Mouse (Mus musculus) gastrocnemius, postnatal 25 days (tissue): ENCODE results near the gene Tmem63a. TPM values are rescaled to one million over a fixed set of nuclear protein-coding genes. Genes with fewer than 3 reads are reported as not detected.
"Not testable (repeated sequence)": the region's sequence is repeated elsewhere in the genome, so short reads cannot be mapped to it uniquely, and the experiment has no call there.

ENCODE experiments used
- DNase-seq: peaks from one replicate; pipeline ENCODE4 v3.0.0; 2022
- total RNA-seq, 2 experiments: library from RNA; stranded (reverse); gene quantifications; 1 replicate in 1 of 2; 2 replicates in 1 of 2; pipeline ENCODE4 v1.2.3; 2021

Gene Tmem63a
- total RNA-seq, 2 experiments from 2014 or later = 11.7 to 12.4 TPM

DNA sequence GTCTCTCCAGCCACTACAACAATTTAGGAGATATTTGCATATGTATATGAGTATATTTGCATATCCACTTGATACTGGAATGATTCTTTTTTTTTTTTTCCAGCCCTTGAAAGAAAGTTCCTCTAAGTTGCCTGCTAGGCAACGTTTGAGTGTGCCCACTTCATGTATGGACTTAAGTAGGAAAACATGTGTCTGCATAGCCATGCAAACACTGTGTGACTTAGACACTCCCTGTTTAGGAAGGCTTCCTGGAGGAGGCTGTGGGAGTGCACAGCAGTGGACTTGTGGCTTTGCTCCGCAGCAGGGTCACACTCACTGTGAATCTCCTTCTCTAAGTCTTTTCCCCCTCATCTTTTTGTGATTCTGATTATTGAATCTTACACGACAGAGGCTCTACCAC is 16.7 kb downstream of the Tmem63a start:
- DNase-seq = no peak

DNA sequence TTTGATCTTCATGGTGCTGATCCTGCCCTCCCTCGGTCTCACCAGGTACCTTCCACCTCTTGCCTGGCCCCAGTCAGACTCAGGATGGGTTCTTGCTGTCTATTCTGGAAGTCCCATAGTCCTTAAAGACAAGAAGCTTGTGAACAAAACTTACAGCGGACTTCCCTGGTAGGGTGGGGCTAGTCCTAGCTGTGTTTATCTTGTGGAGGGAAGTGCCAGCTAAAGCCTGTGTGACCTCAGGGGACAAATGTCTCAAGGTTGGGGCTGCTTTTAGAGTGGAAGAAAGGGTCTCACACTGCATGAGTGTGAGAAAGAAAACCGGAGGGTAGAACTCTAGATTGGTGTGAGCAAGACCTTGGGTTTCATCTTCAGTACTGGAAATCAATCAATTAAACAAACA is 23.6 kb downstream of the Tmem63a start:
- no peak for DNase-seq

DNA sequence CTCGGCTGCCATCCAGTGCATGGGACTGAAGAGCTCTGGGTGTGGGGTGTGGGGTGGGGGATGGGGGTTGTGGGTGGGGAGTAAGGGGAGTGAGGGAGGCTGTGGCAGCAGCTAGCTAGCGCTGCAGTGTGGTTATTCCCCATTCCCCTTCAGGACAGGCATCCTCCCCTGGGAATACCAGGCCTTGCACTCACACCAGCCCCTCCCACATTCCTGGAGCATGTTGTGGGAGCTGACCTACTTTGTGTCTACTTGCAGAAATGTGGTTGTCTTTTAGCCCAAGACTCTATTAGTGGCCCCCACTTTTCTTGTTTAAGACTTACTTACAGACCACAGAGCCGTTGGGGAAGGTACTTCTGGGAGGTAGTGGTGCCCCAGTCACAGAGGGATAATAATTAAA is 24.4 kb downstream of the Tmem63a start:
- DNase-seq = peak; percentile 42

DNA sequence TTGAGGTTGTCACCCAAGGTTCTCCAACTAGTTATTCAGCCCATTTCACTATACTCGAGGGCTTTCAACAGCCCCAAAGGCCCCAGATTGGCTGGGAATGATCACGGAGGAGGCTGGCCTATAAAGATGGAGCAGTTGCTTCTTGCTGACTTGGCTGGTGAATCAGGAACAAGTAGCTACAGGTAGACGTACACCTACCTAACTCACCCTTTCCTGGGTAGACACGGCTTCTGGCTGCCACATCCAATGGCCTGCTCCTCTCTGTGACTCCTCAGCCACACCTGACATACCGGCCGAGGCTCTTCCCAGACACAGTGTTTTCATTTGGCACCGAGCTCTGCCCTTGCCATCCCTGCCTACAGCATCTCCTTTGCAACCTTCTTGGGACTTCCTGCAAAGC is 25.1 kb downstream of the Tmem63a start:
- DNase-seq = no peak

DNA sequence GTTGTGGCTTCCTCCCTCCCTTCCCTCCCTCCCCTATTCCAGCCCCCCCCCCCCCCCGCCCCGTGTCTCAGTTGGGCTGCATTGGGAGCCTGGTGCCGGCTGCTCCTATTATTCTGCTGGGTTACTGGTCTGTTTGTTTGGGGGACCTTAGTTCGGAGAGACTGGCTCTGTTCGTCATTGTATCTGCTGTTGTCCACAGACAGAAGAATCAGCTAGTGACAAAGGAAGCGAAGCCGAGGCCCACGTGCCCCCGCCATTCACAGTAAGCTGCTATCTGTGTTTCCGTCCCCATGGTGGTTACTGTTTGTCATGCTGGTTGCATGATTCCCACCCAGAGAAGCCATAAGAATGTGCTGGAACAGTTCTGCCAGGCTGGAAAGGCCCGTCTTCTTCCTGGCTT is 30.8 kb downstream of the Tmem63a start:
- no peak for DNase-seq

DNA sequence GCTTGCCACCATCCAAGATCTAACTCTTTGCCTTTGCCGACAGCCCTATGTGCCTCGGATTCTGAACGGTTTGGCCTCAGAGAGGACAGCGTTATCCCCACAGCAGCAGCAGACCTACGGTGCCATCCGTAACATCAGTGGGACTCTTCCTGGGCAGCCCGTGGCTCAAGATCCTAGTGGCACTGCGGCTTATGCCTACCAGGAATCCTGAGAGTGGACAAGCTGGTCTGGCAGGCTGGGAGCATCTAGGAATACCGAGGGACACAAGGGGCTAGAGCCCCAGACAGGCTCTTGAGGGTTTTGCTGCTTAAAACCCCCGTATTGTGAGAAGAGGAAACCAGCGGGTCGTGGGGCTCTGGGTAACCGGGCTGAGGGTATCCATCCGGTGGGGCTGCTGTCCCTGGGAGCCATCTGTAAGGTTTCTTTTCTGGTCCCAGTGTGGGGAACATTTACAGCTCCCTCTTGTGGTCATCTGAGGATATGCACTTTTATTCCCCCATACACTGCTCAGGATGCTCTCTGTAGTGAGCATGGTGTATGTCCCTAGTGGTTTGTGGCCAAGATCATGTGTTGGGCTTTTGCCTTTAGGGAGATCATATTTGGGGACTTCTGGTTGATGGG is 32.1 kb downstream of the Tmem63a start:
- no peak for DNase-seq

- DNase-seq = no peak
Observed at GRCm38 (mm10) chr1:180976110-180976679, 34.1 kb downstream of the Tmem63a start.

GRCm38 (mm10) chr1:180979484-180980251 is 37.5 kb downstream of the Tmem63a start:
- no peak for DNase-seq

DNA sequence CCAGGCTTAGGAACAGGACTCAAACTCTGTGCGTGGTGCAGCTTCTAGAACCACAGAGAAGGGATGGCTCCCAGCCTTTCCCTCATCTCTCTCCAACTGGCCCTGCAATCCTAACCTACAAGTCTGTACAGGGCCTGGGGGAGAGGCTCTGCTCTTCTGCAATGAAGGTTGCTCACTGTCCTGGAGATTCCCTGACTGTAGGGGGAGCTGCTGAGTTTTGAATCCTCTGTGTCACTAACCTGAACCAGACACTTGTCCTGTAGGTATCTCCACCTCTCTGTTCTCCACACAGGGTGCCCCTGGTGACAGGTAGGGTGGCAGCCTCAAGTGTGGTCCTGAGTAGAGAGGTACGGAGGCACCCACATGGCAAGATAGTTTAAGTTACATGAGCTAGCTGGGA is 38.3 kb downstream of the Tmem63a start:
- DNase-seq = no peak

DNA sequence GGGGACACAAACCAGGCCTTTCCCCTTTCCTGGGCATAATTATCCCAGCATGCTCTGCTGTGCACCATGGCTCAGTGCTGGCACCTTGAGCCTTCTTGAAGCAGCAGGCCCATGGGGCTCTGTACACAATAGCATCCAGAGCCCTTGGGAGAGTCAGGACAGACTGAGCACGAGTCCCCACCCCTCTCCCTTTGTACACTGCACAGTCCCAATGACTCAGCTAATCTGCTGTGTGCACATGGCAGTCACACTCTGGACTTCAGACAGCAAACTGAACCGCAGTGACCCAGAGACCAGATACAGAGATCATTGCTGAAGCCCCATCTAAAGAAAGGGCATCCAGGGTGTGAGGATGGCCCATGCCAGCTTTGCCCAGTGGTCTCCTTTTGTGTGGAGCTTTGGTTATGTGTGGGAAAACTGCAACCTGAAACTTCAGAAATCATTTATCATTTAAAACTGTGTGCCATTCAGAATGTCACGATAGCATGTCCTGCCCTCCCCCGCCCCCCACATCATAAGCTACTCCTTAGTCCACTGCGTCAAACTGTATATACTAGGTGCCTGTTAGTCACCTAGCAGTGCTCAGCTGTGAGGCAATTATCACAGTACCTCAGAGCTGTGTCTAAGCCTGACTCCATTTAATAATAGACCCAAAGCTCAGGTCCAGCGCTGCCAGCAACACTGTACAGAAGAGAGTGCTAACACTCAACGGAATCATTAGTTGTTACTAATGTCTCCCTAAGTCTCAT is 39.3 kb downstream of the Tmem63a start:
- DNase-seq = not testable (repeated sequence)

DNA sequence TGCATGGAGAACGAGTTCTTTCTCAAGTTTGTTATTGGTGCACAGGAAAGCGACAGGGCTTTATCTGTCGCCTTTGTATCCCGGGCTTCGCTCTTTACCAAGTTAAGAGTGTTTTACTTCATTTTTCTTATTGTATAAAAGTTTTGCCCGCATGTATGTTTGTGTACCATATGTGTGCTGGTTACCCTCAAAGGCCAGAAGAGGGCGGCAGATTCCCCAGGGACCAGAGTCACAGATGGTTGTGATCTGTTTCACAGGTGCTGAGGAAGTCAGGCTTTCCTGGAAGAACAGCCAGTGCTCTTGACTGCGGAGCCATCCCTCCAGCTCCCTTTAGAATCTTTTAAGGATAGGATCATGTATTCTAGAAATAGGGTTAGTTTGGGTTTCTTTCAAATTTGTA is 44.6 kb downstream of the Tmem63a start:
- DNase-seq = no peak

DNA sequence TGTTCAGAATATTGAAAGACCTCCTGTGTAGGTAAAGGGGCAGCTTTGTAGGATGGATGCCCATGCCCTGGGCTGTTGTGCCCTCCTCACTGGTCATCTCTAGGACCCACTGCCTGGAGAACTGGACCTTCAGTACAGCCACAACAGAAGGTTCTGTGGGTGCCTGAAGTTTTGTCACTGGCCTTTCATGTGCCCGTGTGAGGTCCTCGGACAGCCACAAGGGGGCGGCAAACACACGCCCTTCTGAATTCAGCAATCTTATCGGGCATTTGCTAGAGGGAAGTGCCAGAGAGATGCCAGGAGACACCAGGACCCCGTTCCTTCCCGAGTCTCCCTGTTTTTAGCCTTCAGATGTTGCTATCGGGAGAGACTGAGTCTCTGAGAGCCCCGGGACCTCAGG is 45.6 kb downstream of the Tmem63a start:
- DNase-seq = peak; percentile 45

DNA sequence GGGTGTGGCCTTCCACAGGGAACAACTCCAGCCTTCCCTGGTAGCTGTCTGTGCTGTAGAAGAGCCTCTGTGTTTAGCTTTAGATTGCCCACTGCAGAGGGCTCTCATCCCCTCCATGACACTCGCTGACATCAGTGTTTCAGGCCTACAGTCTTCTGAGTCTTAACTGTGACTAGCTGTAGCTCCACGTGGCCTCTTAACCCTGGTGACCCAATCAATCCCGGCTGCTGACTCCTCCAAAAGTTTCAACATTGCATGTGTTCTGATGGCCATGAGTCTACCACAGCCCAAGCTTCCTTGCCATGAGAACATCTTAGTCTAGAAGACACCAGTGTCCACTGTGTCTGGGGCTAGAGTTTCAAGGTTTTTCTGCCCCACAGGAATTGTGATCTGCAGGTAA is 48.5 kb downstream of the Tmem63a start:
- DNase-seq = no peak

GRCm38 (mm10) chr1:180992142-180992541 is 50.0 kb downstream of the Tmem63a start:
- DNase-seq = no peak

- no peak for DNase-seq
Observed at GRCm38 (mm10) chr1:181000501-181001092, 58.5 kb downstream of the Tmem63a start.

- no peak for DNase-seq
Observed at GRCm38 (mm10) chr1:181001217-181001616, 59.1 kb downstream of the Tmem63a start.

- DNase-seq = no peak
Observed at GRCm38 (mm10) chr1:181001621-181002020, 59.5 kb downstream of the Tmem63a start.

- DNase-seq = no peak
Observed at GRCm38 (mm10) chr1:181003790-181004189, 61.6 kb downstream of the Tmem63a start.

GRCm38 (mm10) chr1:181005331-181005730 is 63.2 kb downstream of the Tmem63a start:
- no peak for DNase-seq

DNA sequence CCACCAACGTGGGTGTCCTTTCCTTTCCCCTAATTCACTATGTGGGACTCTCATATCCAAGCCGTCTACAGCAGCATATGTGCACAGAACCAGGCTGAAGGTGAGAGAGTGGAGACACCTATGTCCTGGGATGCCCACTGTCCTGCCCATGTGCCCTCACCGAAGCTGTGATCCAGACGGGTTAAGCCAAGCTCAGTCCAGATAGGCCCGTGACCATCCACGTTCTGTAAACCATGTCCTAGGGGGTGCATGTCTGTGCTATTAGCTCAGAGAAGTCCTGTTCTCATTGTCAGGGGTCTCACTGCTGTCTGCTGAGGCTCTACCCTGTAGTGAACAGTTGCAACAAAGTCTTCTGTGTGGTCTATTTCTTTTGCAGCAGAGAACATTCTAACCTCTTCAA is 65.7 kb downstream of the Tmem63a start:
- no peak for DNase-seq

DNA sequence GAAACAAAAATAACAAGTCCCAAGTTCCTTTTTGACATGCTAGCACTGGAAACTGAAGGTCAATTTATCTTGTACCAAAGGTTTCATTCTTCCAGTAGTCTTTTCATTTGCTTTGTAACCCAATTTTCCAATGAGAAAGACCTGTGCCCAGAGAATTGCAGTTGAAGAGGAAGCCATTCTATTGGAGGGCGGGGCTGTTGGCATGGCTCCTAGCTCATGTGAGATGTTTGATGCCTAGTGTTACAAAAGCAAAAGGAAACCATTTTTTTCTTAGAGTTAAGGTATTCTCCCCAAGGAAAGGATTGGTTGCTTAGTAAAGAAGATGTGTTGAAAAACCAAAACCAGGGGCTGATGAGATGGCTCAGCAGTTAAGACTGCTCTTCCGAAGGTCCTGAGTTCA is 66.1 kb downstream of the Tmem63a start:
- DNase-seq = no peak

- DNase-seq = no peak
Observed at GRCm38 (mm10) chr1:181009011-181009590, 67.0 kb downstream of the Tmem63a start.
